Mouse (Mus musculus): ENCODE measurements around the gene Samsn1.

The Samsn1 gene

DNA sequence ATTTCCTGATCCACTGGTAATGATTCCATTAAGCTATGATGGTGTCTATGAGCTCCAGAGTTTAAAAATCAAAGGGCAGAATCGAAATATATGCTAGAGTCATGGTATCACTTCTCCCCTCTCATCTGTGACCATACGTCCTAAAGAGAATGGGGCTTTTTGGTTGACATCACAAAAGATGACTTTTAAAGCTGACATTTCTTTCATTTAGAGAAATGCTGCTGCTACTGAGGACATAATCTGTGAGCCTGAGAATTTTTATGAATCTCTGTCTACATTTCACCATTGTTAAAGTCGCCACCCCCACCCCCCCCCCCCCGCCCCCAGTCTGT lies 91.9 kb downstream of the Samsn1 start:
- DNase-seq, result no peak

DNA sequence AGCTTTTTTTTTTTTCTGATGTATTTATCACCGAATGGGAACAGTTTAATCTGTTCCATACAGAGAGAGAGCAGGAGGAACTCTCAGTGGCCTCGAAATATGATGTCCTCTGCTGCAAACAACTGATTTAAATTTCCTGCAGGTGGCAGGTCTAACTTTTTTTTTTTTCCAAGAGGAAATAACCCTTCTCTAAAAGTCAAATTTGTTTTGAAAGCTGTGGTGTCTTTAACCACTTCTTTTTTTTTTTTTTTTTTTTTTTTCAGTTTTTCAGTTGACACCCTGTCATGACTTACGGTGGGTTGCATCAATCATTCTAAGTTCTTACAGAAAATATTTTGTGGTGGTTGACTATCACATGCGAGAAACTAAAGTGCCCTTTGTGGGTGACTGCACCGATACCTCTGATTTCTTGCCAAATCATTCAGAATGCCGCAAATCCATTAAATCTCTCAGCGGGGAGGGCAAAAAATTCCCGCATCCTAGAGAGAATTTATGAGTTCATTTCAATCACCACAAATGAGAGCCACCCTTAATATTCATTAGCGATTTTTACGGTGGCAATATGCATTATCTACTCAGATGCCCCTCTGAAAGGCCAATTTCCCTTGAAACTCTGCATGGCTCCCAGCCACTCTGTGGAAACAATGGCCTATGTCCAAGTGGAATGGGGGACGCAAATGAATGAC lies 92.4 kb downstream of the Samsn1 start:
- no peak for DNase-seq

DNA sequence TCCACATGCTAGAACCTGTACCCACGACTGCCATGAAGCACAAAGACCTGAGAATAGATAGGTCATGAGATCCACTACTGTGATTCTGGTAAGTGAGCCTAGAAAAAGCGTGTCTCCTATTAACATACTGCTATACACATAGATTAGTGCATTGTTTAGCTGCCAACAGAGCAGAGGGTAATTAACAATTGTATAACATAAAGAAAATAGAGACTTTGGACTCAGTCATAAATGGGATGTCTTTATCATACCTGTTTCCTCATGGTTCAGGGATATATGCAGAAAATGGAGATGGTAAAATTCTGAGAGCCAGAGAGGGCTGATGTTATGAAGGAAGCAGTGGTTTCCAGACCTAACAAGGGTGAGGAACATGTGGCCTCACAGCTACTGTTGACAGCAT lies 95.6 kb downstream of the Samsn1 start:
- DNase-seq, result no peak

GRCm38 (mm10) chr16:75920870-75921269 lies 101.2 kb downstream of the Samsn1 start:
- no peak for DNase-seq

- no peak for DNase-seq
Measured at GRCm38 (mm10) chr16:75919298-75919697, 102.8 kb downstream of the Samsn1 start.

GRCm38 (mm10) chr16:75917712-75918111 lies 104.4 kb downstream of the Samsn1 start:
- no peak for DNase-seq

DNA sequence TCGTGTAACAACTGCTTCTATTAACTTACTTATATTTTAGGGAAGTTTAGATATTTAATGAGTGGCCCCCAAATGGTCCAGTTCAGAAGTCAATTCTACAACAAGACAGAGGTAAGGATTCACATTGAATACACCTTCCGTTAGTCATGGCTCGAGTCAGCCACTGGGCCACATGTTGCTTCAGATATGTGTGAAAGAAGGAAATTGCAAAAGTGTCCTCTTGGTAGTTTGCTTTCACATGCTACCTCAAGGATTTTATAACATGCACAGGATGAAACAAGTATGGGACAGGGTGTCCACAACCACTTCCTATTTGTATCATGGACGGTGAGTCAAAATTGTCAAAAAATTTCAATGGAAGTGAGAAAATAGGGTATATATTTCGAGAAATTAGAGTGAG lies 110.0 kb downstream of the Samsn1 start:
- DNase-seq, result no peak

DNA sequence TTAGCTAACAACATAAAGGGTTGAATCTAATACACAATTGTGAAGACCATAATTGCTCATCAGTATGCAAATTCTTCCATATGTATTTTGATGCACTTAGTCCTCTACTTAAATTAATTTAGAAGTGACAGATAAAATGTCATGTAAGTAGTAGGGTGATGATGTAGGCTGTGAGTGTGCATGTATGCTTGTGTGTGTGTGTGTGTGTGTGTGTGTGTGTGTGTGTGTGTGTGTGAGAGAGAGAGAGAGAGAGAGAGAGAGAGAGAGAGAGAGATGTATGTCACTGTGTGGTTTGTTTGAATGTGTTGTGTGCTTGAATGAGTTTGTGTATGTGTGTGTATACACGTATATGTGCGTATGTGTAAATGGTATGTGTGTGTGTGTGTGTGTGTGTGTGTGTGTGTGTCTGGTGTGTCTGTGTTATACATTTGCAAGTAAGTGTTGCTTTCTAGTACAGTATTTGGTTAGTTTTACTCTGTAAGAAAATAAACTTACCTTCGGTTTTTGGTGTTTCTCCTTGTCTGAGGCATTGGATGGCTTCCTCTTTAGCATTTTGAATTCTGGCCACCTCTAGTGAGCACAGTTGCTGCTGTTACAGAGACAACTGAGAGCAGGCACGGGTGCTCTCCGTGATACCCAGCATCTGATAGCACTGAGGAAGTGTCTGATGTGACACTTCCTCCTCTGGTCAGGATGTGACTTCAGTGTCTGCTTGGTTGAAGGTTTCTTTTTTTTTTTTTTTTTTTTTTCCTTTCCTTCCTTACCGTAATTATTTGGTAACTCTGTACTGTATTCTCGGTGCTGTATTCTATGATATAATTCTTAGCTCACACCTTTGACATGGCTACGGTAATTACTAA lies 113.2 kb downstream of the Samsn1 start:
- peak; percentile 22 for DNase-seq

DNA sequence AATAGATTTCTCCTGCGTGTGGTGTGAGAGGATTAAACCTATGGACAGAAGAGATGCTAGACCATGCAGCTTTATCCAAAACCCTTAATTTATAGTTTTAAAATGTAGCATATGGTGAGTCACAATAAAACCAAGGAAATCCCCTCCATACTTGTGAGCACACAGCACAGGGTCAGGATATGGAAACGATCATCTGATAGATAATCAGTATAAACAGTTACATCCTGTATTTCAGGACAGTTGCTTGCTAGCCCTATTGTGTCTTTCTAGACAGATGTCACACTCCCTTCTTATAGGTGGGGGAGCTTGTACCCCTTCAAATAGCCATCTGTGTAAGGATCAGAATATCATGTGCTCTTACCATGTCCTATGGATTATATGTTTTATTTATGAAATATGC lies 115.3 kb downstream of the Samsn1 start:
- DNase-seq, result no peak

DNA sequence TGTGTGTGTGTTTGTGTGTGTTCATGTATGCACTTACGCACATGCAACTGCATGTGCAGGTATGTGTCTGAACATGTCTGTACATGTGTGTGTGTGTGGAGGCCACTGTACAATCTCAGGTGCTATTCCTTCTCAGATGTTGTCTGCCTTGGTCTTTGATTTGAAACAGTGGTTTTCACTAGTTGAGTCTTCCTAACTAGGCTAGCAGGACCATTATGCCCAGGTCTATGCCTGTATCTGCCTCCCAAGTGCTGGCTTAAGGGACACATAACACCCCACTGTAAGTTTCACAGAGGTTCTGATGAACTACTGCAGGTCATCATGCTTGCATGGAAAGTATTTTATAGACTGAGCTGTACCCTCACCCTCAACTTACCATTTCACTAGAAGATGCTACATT lies 115.8 kb downstream of the Samsn1 start:
- DNase-seq, result no peak

- no peak for DNase-seq
Measured at GRCm38 (mm10) chr16:75905324-75905723, 116.8 kb downstream of the Samsn1 start.

DNA sequence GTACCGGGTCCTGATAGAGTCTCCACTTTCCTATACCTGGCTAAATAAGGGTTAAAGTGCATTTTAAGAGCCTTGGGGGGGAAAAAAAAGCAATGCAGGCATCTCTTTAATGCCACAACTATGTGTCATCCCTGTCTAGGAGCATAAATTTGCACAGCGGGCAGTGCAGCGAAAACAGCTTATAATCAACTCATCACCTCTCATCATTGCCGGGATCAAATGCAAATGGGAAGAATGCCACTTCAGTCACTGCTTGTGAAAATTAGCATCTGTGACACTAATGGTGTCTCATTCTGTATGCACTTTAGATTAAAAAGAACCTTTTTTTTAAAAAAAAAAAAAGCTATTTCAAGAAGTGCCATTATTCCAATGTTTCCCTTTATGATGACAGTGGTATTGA lies 118.0 kb downstream of the Samsn1 start:
- DNase-seq, result no peak

DNA sequence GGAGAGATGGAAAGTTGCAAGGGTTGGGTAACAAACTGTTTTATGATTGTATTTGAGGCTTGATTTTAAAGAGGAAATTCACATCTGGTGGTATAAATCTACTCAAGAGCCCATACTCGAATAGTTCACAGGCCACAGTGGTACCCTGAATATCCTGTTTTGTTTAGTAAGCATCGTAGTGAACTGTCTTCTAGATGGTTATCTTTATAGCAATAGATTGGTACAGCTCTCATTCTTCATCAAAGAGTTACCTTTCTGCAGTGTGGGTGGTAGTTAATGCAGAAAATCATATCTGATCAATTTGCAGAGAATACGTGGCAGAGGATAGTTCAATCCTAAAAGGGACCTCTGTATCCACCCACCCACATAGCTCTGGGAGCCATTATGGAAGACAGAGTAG lies 119.1 kb downstream of the Samsn1 start:
- no peak for DNase-seq

DNA sequence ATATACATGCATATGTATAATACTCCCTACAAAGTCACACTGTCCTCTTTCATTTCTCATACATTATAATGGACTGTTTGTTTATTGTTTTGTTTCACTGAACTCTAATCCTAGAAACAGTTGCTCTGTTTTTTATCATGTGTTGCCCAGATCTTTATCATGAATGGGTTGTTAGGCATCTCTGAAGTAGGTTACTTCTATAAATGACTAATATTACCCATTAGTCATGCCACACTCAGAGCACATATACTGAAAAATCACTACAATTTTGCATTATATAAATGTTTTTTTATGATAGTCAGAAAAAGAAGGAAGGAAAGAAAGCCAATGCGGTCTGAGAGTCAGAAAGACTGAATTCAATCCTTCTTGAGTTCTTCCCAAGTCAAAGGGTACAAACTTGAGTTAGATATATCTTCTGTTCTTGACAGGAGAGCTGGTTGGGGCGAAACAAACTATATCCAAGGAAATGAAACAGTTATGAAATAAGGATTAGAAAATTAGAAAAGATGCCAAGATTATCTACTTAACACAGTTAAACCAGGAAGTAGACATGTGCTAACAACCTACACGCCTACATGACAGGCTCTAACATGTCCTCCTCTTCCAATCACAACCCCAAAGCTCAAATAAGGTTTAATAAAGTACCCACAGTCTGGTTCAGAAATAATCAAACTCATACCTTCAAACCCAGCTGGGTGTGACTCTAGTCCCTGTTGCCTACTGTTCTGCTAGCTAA lies 122.0 kb downstream of the Samsn1 start:
- DNase-seq, result no peak

- DNase-seq, result no peak
Measured at GRCm38 (mm10) chr16:75897828-75898367, 124.2 kb downstream of the Samsn1 start.

GRCm38 (mm10) chr16:75894263-75894901 lies 127.7 kb downstream of the Samsn1 start:
- DNase-seq, result no peak

DNA sequence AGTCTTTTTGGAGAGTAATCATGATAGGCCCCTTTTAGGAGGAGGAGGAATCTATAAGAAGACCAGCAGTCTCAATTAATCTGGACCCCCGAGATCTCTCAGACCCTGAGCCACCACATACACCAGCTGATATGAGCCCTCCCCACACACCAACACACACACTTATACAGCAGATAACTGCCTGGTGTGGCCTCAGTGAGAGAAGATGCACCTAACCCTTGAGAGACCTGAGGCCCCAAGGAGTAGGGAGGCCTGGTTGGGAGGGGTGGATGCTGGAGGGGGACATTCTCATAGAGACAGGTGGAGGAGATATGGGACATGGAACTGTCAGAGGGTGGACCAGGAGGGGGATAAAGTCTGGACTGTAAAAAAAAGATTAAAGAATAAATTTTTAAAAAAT lies 128.6 kb downstream of the Samsn1 start:
- DNase-seq, result no peak

DNA sequence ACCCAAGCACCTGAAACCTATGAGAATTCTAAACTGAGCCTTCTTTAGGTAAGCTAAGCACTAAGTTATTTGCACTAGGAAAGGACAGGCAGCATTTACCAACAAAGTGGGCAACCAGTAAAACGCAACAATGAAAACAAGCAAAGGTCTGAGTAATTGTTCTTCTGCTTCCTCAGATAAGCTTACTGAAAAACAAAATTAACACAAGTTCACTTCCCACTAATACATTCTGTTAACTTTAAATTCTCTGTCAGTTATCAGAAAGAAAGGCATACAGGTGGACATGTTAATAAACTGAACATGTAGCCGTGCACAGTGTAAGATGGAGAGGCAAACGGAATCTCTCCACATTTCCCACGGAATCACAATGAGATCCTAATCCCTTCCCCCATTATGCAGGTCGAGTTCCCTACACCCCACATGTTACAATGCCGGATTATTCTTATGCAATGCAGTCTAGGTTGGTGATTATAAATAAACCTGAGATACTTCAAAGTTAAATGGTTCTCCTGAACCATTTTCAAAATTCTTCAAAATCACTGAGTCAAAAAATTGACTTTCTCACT lies 132.9 kb downstream of the Samsn1 start:
- DNase-seq, result no peak

DNA sequence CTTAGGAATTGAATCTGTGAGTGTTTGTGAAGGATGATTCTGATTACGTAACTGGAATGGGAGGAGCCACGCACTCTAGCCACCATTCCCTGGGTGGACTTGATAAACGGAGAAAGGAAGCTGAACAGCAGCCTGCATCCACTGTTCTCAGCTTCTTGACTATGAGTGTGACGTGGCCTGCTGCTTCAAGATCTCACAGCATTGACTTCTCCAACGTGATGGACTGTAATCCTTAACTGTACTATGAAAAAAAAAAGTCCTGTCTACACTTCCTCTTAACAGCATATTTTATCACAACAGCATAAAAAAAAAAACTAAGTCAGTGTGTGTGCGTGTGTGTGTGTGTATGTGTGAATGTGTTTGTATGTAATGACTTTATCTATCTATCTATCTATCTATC lies 134.9 kb downstream of the Samsn1 start:
- no peak for DNase-seq

- no peak for DNase-seq
Measured at GRCm38 (mm10) chr16:75878885-75879284, 143.2 kb downstream of the Samsn1 start.

DNA sequence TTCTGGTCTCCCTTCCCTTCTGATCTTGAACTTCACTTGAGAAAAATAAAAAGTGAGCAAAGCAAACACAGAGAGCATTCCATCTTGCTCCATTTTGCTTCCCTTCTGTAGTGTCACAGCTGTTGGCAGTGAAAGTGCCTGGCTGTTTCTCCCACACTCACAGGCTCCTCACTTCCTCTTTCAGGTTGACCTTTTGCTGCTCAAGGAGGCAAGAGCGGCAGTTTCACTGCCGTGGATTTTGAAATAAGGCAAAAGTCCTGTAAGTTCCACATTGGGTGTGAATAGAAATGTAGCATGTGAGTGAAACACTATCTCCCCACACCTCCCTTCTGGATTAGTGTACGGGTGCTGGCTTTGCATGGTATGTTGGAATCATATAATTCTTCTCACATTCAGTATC lies 144.9 kb downstream of the Samsn1 start:
- DNase-seq, result no peak

- DNase-seq, result no peak
Measured at GRCm38 (mm10) chr16:75875896-75876295, 146.2 kb downstream of the Samsn1 start.

- DNase-seq, result no peak
Measured at GRCm38 (mm10) chr16:75874508-75874907, 147.6 kb downstream of the Samsn1 start.
